Mouse (Mus musculus) inflammation-experienced regulatory T-cells, adult 16 weeks (primary cell): ENCODE data around the gene Mis18a. TPM values are rescaled to one million over a fixed set of nuclear protein-coding genes. Genes with fewer than 3 reads are reported as not detected.

ENCODE experiments used
- polyA plus RNA-seq: library from polyadenylated mRNA; unstranded; fragments of 100-300 nt; shearing (Covaris generic); gene quantifications from one replicate; pipeline ENCODE4 v1.2.1, GENCODE M21; 2017

Mis18a gene
- polyA plus RNA-seq = 62.1 TPM

DNA sequence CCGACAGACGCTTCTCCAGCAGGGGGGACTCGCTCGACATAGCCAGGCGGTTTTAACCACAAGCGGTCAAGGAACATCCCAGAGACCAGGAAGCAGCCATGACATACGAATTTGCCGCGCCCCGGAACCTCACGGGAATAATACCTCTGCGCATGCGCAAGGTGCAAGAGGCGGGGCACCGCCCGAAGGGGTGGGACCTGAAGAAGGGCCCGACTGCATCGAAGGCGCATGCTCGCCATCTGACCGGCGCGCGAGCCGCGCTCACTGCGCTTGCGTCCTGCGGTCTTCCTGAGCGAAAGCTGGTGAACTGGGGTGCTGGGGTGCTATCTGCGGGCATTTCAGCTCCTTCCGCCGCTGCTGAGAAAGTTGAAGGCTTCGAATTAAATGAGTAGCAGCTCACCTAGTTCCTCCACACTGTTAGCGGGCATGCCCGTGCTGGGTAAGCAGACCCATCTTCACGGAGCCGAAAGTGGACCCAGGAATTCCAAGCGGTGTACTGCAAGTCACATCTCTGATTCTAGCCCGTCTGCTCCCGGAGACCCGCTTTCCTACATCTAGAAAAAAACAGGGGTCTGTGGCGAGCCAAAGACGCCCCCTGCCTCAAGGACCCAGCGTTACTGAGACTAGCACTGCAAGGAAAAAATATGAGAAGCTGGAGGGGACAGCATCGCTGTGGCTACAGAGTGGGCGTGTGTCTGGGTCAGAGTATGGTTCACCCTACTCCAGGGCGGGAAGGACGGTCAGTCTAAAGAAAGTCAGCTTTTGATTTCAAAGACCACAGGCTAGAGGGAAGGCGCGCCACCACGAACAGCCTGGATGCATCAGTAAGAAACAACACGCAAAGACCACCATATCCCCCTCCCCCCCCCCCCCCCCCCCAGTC is at the start of gene Mis18a:
Gene Mis18a (minus strand): TSS at position 172 of the 883 bp plus-strand sequence.

GRCm38 (mm10) chr16:90738092-90738956 is 11.1 kb upstream of the Mis18a start, which contains the start of gene Mrap:
Mrap (plus strand) TSS chr16:90738207.

Other genes with a start within 250 kb of the Mis18a start
- gene Mrap, start 10.8 kb upstream of the Mis18a start, polyA plus RNA-seq = 0.39 TPM
- gene Urb1, start 83.0 kb upstream of the Mis18a start, polyA plus RNA-seq = 18.8 TPM
- not detected for gene Eva1c, start 99.3 kb upstream of the Mis18a start, polyA plus RNA-seq
- gene Cfap298, start 207.7 kb upstream of the Mis18a start, polyA plus RNA-seq = 45.9 TPM